Mouse (Mus musculus) liver, adult 2 months (tissue): ENCODE data around the gene Slc17a8. TPM values are rescaled to one million over a fixed set of nuclear protein-coding genes. Genes with fewer than 3 reads are reported as not detected.
A peak's percentile ranks its signal among the peaks of the same experiment; 100 is the strongest.

Source experiments
- DNase-seq: peaks from one replicate; pipeline ENCODE4 v3.0.0-alpha.2; 2011; ENCODE audit warnings: low read depth, low spot score; ENCODE audit errors: extremely low read depth
- H3K27ac ChIP-seq: fragments of 200-500 bp; replicated peaks from 2 replicates; pipeline ENCODE4 v1.5.1; 2012; ENCODE audit warnings: low read depth, mild to moderate bottlenecking, control low read depth, inconsistent platforms, low read length; ENCODE audit not compliant: insufficient read depth
- H3K27me3 ChIP-seq: fragments of 200-500 bp; 2 replicates; pipeline ENCODE4 v1.6.1; 2012; ENCODE audit warnings: mild to moderate bottlenecking, moderate library complexity, low read length, inconsistent platforms; ENCODE audit not compliant: control insufficient read depth, insufficient read depth
- H3K36me3 ChIP-seq: fragments of 200-500 bp; 2 replicates; pipeline ENCODE4 v1.6.1; 2012; ENCODE audit warnings: low read length, inconsistent platforms; ENCODE audit not compliant: control insufficient read depth, insufficient read depth
- H3K4me1 ChIP-seq: fragments of 200-500 bp; 2 replicates; pipeline ENCODE4 v1.6.1; 2011; ENCODE audit warnings: low read length; ENCODE audit not compliant: control insufficient read depth, insufficient read depth
- H3K4me3 ChIP-seq: fragments of 200-500 bp; 2 replicates; pipeline ENCODE4 v1.5.1; 2011; ENCODE audit warnings: low read depth, mild to moderate bottlenecking, control low read depth, low read length, moderate library complexity; ENCODE audit not compliant: insufficient read depth
- H3K79me2 ChIP-seq: fragments of 200-500 bp; 2 replicates; pipeline ENCODE4 v1.6.1; 2012; ENCODE audit warnings: inconsistent platforms, mild to moderate bottlenecking, low read length, moderate library complexity; ENCODE audit not compliant: control insufficient read depth, insufficient read depth
- H3K9ac ChIP-seq: fragments of 200-500 bp; 2 replicates; pipeline ENCODE4 v1.6.1; 2012; ENCODE audit warnings: low read depth, mild to moderate bottlenecking, control low read depth, inconsistent platforms, low read length
- CTCF ChIP-seq: fragments of 200-500 bp; IDR thresholded peaks from 2 replicates; pipeline ENCODE4 v1.5.1; 2011; ENCODE audit warnings: low read depth, low read length, control low read depth
- POLR2A ChIP-seq: fragments of 200-500 bp; IDR thresholded peaks from 2 replicates; pipeline ENCODE4 v1.6.1; 2011; ENCODE audit warnings: low read length, control low read depth; ENCODE audit not compliant: insufficient read depth; ENCODE audit errors: extremely low read depth
- WGBS: fragments of 180-500 bp; shearing (Covaris S2); methylation state at CpG from one replicate; pipeline ENCODE4 v1.1.7; 2018; 5-methylcytosine and 5-hydroxymethylcytosine counted together
- polyA plus RNA-seq: library from polyadenylated mRNA; depleted of rRNA; stranded (reverse); fragments of >200 nt; gene quantifications from 2 replicates; pipeline ENCODE4 v1.2.3, GENCODE M21; 2012
- total RNA-seq: library from RNA; depleted of rRNA; stranded (reverse); fragments of >200 nt; gene quantifications from 2 replicates; pipeline ENCODE4 v1.2.3, GENCODE M21; 2014

The Slc17a8 gene
- total and polyA plus RNA-seq, 2 experiments, result 1.1 to 2.9 TPM

DNA sequence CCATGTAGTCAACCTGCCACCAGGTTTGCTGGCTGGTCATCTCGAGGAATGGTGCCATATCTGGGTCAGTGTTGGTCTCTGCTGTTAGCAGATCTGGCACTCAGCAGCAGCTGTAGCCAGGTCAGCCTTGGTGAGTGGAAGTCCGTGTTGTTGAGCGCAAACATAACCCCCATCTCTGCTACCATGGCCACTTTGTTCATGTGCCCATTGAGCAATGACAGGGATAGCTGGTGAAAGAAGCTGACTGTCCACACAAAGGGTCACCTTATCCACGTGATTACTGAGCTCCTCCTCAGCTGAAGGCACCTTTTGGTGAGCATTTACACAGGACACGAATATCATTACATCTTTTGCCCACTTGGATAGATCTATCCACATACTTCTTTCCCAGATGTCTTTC is 68.0 kb downstream of the Slc17a8 start:
- Histone ChIP-seq H3K79me2 (no peaks in the 10 kb centered on the region), H3K36me3 (no peaks in the 10 kb centered on the region), H3K4me1 (peaks cover 5% of the 10 kb centered on the region), H3K27ac (peak overlapping the region; percentile 44; the same call in 1 of the 2 replicates), H3K27me3 (no peaks in the 10 kb centered on the region), H3K9ac (no peak overlapping the region), H3K4me3 (no peak overlapping the region)
- TF ChIP-seq POLR2A (no peak), CTCF (no peak)
- DNase-seq, result peak; percentile 92
- WGBS, result 28% methylated on average over 5 of the region's 5 CpGs

DNA sequence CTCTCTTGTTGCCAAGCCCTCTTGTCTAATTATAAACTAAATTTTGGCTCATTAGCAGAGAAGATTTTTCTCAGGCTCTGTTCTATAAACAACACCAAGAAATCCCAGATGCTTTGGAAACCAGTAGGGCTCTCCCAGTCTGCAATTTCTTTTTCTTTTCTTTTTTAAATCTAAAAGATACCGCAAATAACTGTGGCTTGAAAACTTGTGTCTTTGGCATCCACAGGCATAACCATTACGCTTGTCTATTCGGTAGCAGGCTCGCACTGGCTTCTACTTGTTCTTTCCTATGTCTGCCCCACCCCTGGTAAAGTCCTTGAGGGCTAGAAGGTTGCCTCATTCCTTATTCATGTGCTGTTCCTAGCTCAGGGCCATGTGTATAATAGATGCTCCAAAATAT is 69.4 kb downstream of the Slc17a8 start:
- H3K4me3 ChIP-seq, result no peak overlapping the region
- H3K9ac ChIP-seq, result no peak overlapping the region
- H3K79me2 ChIP-seq, result no peaks in the 10 kb centered on the region
- H3K27me3 ChIP-seq, result no peaks in the 10 kb centered on the region
- TF ChIP-seq POLR2A (no peak), CTCF (no peak)
- H3K4me1 ChIP-seq, result peaks cover 5% of the 10 kb centered on the region
- H3K27ac ChIP-seq, result no peak overlapping the region
- 87% methylated on average over 4 of the region's 4 CpGs for WGBS
- H3K36me3 ChIP-seq, result no peaks in the 10 kb centered on the region
- DNase-seq, result no peak

DNA sequence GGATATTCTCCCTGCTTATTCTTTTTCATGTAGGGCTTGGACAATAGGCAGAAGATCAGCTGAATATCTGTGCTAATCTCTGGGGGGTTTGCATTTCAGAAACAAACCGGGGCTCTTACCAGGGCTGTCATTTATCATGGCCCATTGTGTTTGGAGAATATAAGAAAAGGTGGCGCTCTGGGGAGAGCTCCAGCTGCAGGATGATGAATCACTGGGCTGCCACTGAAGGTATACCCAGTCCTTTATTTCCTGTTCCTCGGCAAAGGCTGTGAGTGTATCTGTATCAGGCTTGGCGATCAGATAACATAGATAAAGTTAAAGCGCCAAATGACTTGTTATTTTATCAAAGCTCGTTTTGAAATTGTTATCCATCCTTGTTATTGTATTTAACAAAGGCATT is 73.0 kb downstream of the Slc17a8 start:
- no peak for DNase-seq
- no peak for TF ChIP-seq CTCF
- no peak for TF ChIP-seq POLR2A
- Histone ChIP-seq H3K27me3 (no peaks in the 10 kb centered on the region), H3K9ac (no peak overlapping the region), H3K36me3 (no peaks in the 10 kb centered on the region), H3K79me2 (no peaks in the 10 kb centered on the region), H3K4me3 (no peak overlapping the region), H3K27ac (no peak overlapping the region), H3K4me1 (peaks cover 3% of the 10 kb centered on the region; the same call in 1 of the 2 replicates)
- 63% methylated on average over 6 of the region's 6 CpGs for WGBS

DNA sequence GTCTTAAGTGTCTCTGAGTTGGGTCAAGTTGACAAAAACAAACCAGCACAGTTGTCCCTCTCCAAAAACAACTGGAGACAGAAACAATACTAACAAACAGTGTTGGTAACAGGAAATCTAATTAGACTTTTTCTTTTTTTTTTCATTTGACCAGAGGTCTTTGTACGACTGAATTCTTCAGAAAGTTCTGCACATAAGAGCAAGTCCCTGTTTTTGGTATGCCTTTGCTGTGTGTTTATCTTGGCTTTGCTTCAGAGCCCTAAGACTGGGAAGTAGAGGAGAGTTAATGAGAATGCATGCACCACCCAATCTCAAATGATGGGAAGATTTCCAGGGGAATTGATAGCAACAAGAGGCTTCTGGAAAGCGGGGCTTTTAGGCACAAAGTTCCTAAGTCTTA is 74.1 kb downstream of the Slc17a8 start:
- H3K9ac ChIP-seq, result no peak overlapping the region
- H3K4me3 ChIP-seq, result no peak overlapping the region
- H3K36me3 ChIP-seq, result no peaks in the 10 kb centered on the region
- H3K27me3 ChIP-seq, result no peaks in the 10 kb centered on the region
- H3K79me2 ChIP-seq, result no peaks in the 10 kb centered on the region
- TF ChIP-seq POLR2A (no peak), CTCF (no peak)
- no peaks in the 10 kb centered on the region; the same call in 1 of the 2 replicates for H3K4me1 ChIP-seq
- DNase-seq, result peak; percentile 51
- H3K27ac ChIP-seq, result peak overlapping the region; percentile 63
- 73% methylated on average over 2 of the region's 2 CpGs for WGBS

DNA sequence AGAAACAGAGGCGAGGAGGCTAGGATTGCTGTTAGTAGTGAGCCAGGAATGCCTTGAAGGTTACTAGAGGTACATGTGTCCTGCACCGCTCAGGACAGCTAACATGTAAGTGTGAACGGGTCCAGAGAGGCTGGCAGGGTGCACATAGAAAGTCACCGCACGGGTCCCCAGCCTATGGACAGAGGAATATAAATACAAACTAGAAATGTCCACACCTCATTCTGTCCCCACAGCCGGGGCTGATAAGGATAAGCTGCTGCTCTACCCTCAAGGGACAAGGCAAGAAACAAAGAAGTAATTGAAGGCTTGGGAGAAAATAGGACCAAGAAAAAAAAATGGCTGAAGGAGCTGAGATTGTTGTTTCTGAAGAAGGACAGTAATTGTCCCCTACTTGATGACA is 77.2 kb downstream of the Slc17a8 start:
- WGBS, result 85% methylated on average over 6 of the region's 6 CpGs
- Histone ChIP-seq H3K27ac (no peak overlapping the region), H3K79me2 (no peaks in the 10 kb centered on the region), H3K27me3 (no peaks in the 10 kb centered on the region), H3K36me3 (no peaks in the 10 kb centered on the region), H3K9ac (no peak overlapping the region), H3K4me1 (no peaks in the 10 kb centered on the region; the same call in 1 of the 2 replicates), H3K4me3 (no peak overlapping the region)
- DNase-seq, result no peak
- TF ChIP-seq CTCF, result no peak
- no peak for TF ChIP-seq POLR2A

DNA sequence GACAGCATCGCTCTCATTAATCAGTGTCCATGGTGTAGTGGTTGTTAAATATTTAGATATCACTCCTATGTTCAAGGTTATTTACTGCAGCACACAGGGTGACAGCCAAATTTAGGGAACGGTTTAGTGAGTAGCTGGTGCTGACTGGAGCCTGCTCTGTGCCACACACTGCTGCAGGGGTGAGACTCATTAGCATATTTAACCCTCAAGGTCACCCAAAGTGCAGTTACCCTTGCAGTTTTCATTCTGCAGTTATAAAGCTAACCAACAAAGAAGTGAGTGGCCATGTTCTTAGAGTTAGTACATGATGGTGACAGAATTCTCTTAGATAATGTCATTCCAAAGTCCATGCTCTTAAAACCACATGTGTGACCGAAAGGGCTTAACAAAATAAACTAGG is 78.7 kb downstream of the Slc17a8 start:
- H3K79me2 ChIP-seq, result no peaks in the 10 kb centered on the region
- TF ChIP-seq CTCF, result no peak
- H3K36me3 ChIP-seq, result no peaks in the 10 kb centered on the region
- peak; percentile 60 for DNase-seq
- no peak overlapping the region for H3K9ac ChIP-seq
- no peak overlapping the region for H3K27ac ChIP-seq
- no peaks in the 10 kb centered on the region; the same call in 1 of the 2 replicates for H3K4me1 ChIP-seq
- no peak overlapping the region for H3K4me3 ChIP-seq
- no peaks in the 10 kb centered on the region for H3K27me3 ChIP-seq
- 52% methylated on average over 3 of the region's 3 CpGs for WGBS
